Mouse (Mus musculus) retina, adult 2 months (tissue): ENCODE data around the gene Adam26a.
"Not testable (repeated sequence)": the region's sequence is repeated elsewhere in the genome, so short reads cannot be mapped to it uniquely, and the experiment has no call there.

Experiments
- DNase-seq: peaks from one replicate; pipeline ENCODE4 v3.0.0-alpha.2; 2012; ENCODE audit warnings: low read depth, low spot score

Gene Adam26a

GRCm38 (mm10) chr8:43576607-43577006 lies at the start of gene Adam26a:
Adam26a (minus strand) TSS chr8:43576707.
- DNase-seq = not testable (repeated sequence)

- no peak for DNase-seq
Measured at GRCm38 (mm10) chr8:43616046-43616445, 39.5 kb upstream of the Adam26a start.

GRCm38 (mm10) chr8:43603657-43604056 lies 27.1 kb upstream of the Adam26a start:
- not testable (repeated sequence) for DNase-seq

DNA sequence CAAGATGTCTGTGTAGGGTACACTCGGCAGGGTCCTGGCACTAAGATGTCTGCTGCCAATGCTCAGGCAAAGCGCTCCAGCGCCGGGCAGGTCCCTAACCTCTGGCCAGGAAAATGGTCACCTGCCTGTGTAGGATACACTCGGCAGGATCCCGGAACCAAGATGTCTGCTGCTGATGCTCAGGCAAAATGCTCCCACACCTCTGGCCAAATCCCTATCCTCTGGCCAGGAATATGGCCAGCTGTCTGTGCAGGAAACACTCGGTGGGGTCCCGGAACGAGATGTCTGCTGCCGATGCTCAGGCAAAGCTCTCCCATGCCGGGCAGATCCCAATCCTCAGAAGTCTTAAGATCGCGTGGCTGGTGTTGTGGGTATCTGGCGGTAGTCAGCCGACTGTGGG lies 26.7 kb upstream of the Adam26a start:
- DNase-seq = not testable (repeated sequence)

- not testable (repeated sequence) for DNase-seq
Measured at GRCm38 (mm10) chr8:43528006-43528405, 48.5 kb downstream of the Adam26a start, which contains the start of gene Adam26b. Adam26b (minus strand) TSS chr8:43528106.
